In genomic region chr7:71412079-71412478, GRCm38 (mm10) we compare ENCODE assay signal across 8 mouse cellular contexts.
DNase-seq lines count a peak whose midpoint lies in the region; ATAC-seq lines count a peak whose summit lies in the region.

No protein-coding gene starts in this region.

- peak; percentile 90 for ATAC-seq in megakaryocyte, adult 5-6 weeks (ENCODE audit: poor library complexity, severe bottlenecking)
- ATAC-seq in activated CD4-positive, CD25-positive, alpha-beta regulatory T cell, adult 4 months, result no peak

- intact Hi-C loops in gastrocnemius, postnatal 14 days (cut with DNase I; ENCODE audit: low total_unique reads), result no loop called here

- DNase-seq in adrenal gland, adult 8-10 months, result peak; percentile 70
- peak; percentile 94 for DNase-seq in embryo, embryonic 10 days (ENCODE audit: low spot score)
- DNase-seq in gastrocnemius, postnatal 14 days, result peak; percentile 79
- DNase-seq in induced T-regulatory cell, adult 2 months (ENCODE audit: low read depth), result peak; percentile 5
- peak; percentile 18 to 50 for DNase-seq in left cerebral cortex, adult 8-10 months (ENCODE audit: low spot score in 2 of 2)
- DNase-seq in right cerebral cortex, postnatal 14 days, result peak; percentile 75

Comparison
In these comparisons a context has a peak if more than half of its experiments do, and no peak if none do; other contexts are left out.
1. DNase-seq: peak in every context shown above with its lines; median percentile 94 in embryo, embryonic 10 days; 79 in gastrocnemius, postnatal 14 days; 75 in right cerebral cortex, postnatal 14 days; 70 in adrenal gland, adult 8-10 months; 34 in left cerebral cortex, adult 8-10 months; 5 in induced T-regulatory cell, adult 2 months.